Mouse (Mus musculus) CD8-positive naive resting alpha-beta T cell, adult 2 months (primary cell): ENCODE results near the gene Hoxc9.

Experiments used
- DNase-seq, 2 experiments: peaks; one replicate each; pipeline ENCODE4 v3.0.0; 2022; ENCODE audit warnings: low read depth in 2 of 2, low spot score in 2 of 2

Gene Hoxc9

DNA sequence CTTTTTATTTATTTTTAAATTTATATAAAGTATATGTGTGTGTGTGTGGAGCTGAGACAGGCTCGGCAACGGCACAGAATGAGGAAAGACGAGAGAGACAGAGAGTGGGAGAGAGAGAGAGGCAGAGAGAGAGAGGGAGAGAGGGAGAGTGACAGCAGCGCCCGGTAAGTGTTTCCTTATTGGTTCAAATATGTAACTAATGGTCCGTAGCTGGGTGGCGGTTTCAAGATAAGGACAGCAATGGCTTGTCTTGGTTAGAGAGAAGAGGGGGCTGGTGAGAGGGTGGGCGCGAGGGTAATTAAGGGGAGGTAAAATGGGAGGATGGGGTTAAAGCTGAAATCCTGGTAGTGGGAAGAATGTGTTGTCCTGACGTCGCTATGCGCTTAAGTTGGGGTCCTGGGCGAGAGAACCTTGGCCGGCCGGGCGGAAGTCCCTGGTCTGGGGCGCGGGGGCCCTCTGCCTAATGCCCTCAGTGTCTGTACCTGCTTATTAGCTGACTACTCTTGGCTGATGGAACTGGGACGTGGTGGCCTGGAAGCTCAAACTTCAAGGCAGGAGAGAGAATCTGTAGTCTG is 22.5 kb downstream of the Hoxc9 start:
- no peak for DNase-seq

DNA sequence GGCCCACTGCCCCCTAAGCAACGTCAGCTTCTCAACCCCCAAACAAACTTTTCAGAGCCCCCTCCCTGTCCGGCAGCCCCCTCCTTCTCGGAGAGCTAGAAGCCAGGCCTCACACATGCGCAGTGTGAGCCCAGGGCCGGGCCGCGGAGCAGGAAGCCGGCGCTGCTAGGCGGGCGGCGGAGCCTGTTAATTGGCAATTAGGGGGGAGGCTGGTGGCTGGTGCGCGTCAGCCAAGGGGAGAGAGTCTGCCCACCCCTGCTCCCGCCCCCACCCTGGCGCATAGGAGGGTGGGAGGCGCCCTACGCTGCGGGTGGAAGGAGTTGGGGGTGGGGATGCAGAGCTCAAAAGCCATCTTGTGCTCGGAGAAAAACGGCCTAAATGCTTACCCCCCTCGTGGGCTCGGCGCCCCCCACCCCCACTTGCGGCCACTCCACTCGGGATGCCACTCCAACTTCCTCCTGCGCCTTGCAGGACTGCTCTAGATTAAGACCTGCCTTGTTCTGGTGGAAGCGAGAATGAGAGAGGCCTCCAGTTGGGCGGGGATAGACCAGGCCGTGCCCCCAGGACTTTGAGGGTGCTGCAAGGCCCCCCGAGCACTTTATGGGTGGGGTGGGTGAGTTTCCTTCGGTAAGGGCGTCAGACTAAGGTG is 23.1 kb downstream of the Hoxc9 start:
- DNase-seq, result peak; percentile 57 to 63

DNA sequence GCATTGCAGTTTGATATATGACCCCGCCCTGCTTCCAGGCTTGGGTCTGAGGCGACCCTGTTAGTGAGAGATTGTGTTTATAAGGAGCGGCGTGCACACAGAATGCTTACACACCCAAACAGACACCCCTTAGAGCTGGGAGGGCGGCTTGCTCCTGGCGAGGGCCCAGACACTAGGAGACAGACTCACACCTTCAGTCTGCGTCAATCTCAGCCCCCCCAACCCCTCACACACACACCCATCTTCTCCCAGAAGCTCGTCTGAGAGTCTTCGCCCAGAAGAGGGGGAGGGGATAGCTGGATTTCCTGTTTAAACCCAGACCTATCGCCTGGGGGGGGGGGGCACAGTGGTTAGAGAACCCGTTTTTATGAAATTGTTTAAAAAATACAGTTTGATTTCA is 23.7 kb downstream of the Hoxc9 start:
- no peak for DNase-seq

DNA sequence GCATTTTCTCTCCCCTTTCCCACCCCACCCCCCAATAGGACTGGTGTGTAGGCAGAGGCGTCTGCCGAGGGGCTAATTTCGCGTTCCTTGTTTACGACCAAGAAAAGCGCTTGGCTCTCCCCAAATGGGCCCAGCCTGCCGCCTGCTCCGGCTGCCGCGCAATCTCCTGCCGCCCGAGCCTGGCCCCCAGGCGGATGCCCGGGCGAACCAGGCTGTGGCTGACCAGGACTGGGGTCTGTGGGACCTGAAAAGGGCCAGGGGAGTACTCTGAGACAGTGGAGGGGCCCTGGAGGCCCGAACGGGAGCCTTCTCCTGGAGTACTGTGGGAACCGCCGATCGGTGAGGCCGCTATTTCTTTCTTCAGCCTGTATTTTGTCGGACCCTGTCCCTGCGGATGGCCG is 24.3 kb downstream of the Hoxc9 start:
- DNase-seq, result no peak

DNA sequence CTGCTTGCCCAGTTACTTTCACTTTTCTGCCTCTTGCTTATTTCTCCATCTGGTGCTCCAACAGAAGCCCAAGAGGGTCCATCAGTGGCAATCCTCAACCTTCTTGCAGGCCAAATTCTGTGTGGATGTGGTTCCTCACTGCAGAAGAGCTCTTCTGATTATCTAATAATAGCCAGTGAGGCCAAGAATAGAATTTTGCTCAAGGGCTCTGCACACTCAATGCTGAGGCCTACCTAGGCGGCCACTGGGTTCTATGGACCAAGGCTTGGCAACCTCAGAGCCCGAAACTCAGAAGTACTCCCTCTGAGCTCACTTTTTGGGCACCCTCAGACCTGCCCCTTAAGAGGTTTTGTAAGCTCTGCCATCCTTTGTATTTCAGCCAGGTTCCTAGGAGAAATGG is 25.1 kb downstream of the Hoxc9 start:
- no peak for DNase-seq

DNA sequence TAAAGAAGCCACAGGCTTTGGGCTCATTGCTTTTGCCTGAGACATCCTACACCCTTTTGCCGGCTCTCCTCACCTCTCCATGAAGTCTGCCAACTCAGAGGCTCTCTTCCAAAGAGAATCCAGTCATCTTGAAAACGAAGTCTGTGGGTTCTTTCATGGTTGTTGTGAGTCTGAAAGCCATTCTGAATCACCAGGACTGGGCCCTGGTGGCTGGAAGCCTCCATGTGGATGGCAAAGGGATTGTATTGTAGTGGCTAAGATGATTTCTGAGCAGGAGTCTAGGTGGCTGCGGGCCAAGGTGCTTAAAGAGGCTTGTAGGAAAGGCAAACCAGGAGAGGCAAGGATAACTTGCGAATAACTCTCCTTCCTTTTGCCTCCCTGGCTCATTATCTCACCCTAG is 25.9 kb downstream of the Hoxc9 start:
- DNase-seq, result no peak

DNA sequence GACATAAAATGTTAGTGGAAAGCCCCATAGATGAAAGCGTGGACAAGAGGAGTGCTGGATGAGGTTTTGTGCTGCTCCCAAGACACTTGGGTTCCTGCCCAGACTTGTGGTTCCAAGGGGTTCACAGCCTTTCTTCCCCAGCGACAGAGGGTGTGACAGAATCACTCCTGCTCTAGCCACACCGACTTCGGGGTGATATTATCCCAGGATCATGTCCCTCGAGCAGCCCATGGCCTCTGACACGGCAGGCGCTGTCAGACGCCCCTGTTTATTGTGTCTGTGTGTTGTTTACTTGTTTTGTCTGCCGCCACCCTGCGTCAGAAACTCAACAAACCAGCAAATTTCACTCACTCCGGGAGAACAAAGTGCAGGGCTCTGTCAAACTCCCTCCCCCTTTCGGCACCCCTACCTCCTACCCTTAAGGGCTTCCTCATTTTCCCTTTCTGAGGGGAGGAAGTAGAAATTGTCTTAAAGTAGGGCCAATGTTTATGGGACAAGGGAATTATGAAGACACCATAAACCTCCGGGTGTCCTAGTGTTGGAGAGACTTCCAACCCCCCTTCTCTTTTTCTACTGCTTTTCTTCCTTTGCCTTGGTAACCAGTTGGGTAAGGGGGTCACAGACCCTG is 26.7 kb downstream of the Hoxc9 start:
- DNase-seq, result no peak

DNA sequence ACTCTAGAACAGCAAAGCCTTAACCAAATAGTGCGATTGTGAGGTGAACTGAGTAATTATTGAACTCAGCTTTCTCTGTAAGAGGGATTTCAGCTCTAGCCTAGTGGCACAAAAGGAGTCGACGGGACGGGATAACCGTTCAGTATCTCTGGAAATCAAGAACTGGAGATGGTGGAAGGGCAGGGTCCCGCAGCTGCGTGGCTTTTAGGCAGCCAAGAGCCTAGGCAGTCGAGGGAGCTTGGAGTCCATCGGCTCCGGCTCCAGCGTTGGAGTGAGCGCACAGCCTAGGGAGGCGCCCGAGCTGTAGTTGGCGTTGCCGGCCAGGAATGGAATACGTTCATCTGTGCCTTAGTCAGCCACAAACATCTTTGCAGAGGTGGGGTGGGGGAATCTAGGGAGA is 29.1 kb downstream of the Hoxc9 start:
- no peak for DNase-seq

DNA sequence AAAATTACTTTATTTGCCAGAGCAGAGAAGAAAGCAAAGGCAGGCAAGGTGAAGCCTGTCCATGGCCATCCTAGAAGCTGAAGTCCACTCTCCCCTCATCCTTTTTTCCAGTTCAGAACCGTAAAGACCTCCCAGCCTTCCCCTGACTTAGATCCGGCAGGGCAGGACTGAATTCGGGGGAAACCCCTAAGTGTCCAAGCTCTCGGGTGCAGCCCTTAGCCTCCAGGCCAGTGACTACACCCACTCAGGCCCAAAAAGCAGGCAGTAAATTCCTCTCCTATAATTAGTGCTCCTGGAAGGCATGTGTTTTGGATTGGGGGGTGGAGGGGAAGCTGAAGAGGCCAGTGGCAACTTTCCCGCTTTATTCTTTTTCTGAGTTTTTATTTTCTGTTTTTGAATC is 29.6 kb downstream of the Hoxc9 start:
- no peak for DNase-seq

DNA sequence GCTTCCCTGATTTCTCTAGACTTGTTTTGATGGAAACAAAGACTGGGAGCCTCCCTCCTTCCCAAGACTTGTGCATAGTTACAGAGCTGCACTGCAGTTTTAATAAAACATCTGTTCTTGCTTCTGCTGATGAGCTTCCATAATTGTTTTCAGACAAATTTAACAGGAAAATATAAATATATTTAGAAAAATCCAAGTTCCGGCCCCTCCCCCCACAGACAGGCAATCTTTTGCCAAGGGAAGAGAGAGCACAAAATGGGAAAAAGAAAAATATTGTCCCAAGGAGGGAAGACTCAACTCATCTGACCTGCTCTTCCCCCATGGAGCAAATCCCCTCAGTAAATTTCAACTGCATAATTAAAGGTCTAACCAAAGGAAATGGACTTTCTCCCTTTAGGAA is 30.1 kb downstream of the Hoxc9 start:
- DNase-seq, result no peak

DNA sequence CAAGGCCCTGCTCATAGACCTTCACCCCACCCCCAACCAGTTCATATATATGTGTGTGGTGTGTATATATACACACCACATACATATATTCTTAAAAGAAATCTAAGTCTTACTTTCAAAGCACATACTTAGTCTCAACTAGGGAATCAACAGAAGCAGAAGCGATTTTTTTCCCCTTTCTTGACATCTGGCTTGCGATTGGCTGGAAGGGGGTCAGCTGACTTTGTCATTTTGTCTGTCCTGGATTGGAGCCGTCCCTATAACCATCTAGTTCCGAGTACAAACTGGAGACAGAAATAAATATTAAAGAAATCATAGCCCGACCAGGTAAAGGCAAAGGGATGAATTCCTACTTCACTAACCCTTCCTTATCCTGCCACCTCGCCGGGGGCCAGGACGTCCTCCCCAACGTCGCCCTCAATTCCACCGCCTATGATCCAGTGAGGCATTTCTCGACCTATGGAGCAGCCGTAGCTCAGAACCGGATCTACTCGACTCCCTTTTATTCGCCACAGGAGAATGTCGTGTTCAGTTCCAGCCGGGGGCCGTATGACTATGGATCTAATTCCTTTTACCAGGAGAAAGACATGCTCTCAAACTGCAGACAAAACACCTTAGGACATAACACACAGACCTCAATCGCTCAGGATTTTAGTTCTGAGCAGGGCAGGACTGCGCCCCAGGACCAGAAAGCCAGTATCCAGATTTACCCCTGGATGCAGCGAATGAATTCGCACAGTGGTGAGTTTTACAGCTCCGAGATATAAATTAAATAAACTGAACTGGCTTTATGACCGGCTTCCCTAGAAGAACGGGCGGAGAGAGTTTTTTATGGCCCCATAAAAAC is 33.2 kb downstream of the Hoxc9 start:
- DNase-seq, result no peak

DNA sequence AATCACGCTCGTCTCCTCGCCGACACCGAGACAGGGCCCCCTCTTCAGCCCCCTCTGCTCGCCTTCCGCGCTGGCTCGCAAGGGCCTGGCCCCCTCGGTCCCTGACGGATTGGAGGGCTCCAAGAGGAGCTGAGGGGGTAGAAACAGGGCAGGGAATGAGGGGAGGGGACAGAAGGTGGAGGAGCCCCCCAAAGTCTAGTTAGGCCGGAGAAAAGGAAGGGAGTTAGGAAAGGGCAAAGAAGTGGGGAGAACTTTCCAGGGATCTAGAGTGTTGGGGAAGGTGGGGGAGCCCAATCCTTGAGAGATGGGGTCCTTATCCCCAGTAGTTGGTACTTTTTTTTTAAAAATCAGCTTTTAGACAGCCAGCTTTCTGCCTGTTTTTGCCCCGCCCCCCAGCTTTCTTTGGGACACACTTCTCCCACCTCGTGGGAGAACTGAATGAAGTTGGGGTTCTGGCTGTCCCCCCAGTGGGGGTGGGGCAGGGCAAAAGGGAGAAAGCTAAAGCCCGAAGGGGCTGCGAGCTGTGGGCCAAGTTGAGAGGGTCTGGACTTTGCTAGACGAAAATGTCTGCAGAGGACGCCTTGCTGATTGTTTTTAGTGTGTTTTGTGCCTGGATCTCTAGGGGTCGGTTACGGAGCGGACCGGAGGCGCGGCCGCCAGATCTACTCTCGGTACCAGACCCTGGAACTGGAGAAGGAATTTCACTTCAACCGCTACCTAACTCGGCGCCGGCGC is 34.0 kb downstream of the Hoxc9 start:
- DNase-seq, result no peak

DNA sequence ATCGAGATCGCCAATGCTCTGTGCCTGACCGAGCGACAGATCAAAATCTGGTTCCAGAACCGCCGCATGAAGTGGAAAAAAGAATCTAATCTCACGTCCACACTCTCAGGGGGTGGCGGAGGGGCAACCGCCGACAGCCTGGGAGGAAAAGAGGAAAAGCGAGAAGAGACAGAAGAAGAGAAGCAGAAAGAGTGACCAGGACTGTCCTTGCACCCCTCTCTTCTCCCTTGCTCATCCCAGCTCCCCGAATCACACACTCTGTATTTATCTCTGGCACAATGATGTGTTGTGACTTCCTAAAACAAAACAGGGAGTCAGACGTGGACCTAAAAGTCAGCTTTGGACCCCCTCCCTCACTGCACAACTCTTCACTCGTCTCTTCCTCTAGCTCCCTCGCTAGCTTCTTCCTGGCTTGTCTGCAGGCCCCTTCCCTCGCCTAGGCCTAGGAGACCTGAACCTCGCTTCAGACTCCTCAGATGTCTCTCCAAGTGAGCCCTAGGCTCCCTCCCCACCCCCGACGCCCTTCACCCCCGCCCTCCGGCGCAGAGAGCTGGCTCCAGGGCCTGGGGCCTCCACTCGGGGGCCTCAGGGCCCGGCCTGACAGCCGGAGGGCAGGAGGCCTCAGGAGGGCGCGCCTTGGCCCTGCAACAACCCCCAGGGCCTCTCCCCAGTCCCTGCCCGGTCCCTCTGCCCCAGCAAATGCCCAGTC is 34.8 kb downstream of the Hoxc9 start:
- DNase-seq, result no peak

DNA sequence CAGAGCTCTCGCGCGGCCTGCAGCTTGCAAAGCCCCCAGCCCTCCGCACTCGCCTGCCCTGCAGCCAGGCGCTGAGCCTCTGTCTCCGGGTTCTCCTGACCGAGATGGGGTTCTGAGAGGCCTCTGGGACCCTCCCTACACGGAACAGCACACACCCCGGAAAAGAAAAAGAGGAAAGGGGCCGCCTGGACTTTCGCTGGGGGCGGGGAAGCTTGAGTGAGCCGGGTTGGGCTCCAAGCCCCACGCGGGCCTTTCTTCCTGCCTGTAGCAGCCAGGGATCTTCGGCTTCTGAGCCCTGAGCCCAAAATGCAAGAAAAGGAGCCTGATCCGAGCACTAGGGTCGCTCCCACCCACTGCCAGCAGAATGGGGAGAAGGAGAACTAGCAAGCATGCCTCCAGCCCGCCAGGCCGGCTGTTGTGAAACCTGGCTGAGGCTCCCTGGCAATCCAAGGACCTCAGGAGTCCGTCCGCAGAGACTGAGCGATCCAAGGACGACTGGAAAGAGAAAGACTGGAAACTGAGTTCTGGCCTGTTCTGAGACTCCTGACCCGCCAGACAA is 35.8 kb downstream of the Hoxc9 start:
- no peak for DNase-seq

DNA sequence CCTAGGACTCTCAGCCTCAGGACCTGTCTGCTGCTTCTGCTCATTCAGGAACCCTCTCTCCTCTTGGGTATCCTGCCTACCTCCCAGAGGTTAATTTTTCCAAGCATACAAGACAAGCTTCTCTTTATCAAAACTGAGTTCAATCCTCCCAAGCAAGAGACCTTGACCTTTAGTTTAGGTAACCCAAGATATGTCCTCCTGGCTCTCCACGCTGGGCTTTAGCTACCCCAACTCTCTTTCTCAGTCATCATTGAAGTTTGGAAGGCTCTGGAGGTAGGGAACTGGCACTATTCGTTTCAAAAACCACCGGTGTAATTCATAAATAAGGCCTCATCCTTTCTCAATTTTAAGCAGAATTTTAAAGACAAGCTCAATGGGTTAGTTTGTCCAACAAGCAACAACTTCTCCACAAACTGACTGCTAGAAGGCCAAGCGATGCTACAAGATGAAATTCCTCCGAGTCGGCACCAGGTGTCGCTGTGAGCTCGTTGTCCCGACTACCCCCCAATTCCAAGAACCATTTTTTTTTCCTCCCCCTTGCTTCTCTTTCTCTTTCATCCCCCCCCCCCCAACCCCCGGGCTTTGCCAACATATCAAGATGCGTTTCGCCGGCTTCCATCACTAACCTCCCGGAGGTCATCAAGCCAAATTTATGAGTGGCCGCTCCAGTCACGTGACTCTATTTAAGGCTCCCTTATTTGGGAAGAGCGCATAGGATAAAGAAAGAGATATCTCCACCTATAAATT is 37.2 kb downstream of the Hoxc9 start:
- no peak for DNase-seq

DNA sequence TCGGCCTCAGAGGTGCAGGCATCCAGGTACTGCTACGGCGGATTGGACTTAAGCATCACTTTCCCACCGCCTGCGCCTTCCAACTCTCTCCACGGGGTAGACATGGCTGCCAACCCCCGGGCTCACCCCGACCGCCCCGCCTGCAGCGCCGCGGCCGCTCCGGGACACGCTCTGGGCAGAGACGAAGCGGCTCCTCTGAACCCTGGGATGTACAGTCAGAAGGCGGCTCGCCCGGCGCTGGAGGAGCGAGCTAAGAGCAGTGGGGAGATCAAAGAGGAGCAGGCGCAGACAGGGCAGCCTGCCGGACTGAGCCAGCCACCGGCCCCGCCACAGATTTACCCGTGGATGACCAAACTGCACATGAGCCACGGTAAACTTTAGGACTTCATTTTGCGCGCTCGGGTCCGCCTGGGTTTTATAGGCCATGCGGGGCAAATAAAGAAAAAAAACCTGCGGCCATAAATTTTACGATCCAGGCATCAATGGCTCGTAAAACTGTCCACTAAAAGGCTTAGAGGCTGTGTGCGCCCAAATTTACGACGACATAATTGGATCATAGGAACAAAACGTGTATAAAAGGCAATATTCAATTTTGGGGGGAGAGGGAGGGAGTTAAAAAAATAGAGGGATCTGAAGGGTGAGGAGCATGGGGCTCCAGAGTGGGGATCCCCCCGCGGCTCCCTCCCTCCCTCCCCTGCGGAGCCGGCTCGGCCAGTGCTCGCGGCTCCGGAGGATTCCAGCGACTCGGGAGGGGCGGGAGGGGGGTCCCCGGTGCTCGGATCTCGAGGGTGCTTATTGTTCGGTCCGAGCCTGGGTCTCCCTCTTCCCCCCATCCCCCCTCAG is 38.1 kb downstream of the Hoxc9 start:
- no peak for DNase-seq

DNA sequence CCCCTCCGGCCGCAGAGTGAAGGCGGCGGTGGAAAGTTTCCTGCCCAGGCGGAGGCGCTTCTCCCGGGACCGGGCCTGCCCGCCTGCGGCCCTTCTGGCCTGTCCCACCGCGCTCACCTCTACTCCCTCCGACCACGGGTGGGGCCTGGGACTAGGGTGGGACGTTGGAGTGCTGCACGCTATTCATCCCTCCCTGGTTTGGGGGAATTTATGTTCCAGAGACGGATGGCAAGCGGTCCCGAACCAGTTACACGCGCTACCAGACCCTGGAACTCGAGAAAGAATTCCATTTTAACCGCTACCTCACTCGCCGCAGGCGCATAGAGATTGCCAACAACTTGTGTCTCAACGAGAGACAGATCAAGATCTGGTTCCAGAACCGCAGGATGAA is 38.8 kb downstream of the Hoxc9 start:
- no peak for DNase-seq

DNA sequence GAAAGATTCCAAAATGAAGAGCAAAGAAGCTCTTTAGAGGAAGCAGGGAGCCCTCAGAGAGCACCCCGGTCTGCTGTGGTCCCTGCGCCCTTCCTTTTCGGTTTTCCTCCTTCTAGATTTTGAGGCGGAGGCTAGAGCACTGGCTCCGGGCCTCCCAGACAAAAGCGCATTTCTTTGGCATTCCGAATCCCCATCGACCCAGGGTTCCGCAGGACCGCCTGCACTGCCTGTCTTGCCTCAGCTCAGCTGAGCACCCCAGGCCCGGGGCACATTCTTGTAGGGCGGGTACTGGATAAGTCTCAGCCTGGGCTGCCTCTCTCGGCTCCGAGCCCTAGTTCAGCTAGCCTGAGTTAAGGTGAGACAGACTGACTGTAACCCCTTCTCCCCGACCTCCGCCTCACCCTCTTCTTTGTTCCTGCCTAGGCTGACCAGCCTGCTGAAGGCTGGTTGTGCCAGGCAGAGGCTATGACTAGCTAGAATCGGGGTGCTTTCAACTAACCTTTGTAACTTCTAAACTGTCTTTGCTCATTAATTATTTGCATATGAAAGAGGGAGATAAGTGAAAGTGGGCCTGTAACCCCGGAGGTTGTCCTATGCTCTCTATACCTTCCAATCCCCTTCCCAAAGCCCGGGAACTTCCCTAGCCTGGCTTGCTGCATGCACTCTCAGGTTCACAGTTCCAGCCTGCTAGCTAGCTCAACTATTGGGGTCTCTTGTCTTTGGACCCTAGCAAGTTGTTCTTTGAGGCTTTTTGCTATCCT is 39.3 kb downstream of the Hoxc9 start:
- DNase-seq, result no peak
